Mouse (Mus musculus) cerebellum, postnatal 36 days (tissue): ENCODE data around the gene Pald1.

Experiments
- DNase-seq, 2 experiments: peaks; one replicate each; pipeline ENCODE4 v3.0.0; 2021 to 2022; ENCODE audit warnings: mixed read lengths in 2 of 2

Pald1 gene

GRCm38 (mm10) chr10:61274532-61274931 is 108.8 kb downstream of the Pald1 start:
- no peak for DNase-seq

- no peak for DNase-seq
These were observed 109.5 kb downstream of the Pald1 start for GRCm38 (mm10) chr10:61273844-61274215.

GRCm38 (mm10) chr10:61273081-61273843 is 110.1 kb downstream of the Pald1 start, which contains the start of gene Adamts14:
Gene Adamts14 (minus strand): TSS chr10:61273438.
- DNase-seq: peak in 1 of 2 experiments; percentile 22

GRCm38 (mm10) chr10:61272631-61273030 is 110.7 kb downstream of the Pald1 start:
- no peak for DNase-seq

GRCm38 (mm10) chr10:61272089-61272626 is 111.2 kb downstream of the Pald1 start:
- DNase-seq: no peak
